Comparison of ENCODE assay signal across 10 mouse cellular contexts in the genomic region with DNA sequence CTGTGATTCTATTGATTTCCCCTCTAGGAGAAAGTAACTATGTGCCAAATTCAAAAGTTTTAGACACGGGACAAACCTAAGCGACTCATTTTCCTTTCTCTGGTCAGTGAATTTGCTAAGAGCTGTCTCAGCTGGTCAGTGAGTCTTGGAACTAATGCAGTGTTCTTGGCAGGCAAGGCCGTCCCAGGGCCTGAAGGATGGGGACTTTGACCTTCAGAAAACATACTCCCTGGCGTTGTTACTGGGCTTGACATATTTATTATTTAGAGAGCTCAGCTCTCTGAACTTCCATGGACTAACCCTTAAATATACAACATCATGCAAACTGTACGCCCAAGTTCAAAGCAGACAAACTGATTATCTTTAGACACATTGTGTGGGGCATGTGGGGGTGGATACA.
DNase-seq lines count a peak whose midpoint lies in the region; ATAC-seq and TF ChIP-seq lines count a peak whose summit lies in the region.
"Had no signal": no experiment of that assay in that cellular context is flagged by ENCODE, and none has a peak within 500 bp of the region (broad histone marks: within the 10 kb centered on the region; RNA-seq: fewer than 3 reads in every experiment).

No protein-coding gene starts in this region.

- TF ChIP-seq POLR2A in thymus, adult 2 months (IDR thresholded peaks at IDR 0.05; ENCODE audit: control insufficient read depth, extremely low read depth, insufficient read depth, low read length, poor library complexity), result no peak

- intact Hi-C loops in gastrocnemius, postnatal 36 days (cut with DNase I), result no loop called here
- intact Hi-C loops in heart, postnatal 36 days (cut with DNase I), result no loop called here

- TF ChIP-seq CTCF in thymus, adult 2 months (IDR thresholded peaks at IDR 0.05; ENCODE audit: borderline replicate concordance, control insufficient read depth, extremely low read depth, insufficient read depth, low read length, poor library complexity), result no peak

- 93% methylated on average over 5 of the region's 5 CpGs for WGBS in thymus, adult 2 months

- H3K27me3 ChIP-seq in thymus, adult 2 months (ENCODE audit: control insufficient read depth, insufficient read depth, low read length), result no peaks in the 10 kb centered on the region
- H3K27me3 ChIP-seq: forebrain, embryonic 13.5 days had no signal

- H3K4me3 ChIP-seq in thymus, adult 2 months (ENCODE audit: control insufficient read depth, insufficient read depth, low read length), result no peak overlapping the region
- H3K4me3 ChIP-seq: forebrain, embryonic 13.5 days; limb, embryonic 10.5 days had no signal

- no peak overlapping the region for H3K27ac ChIP-seq in thymus, adult 2 months (ENCODE audit: control insufficient read depth, insufficient read depth, low read length)
- H3K27ac ChIP-seq: forebrain, embryonic 13.5 days; limb, embryonic 10.5 days had no signal

- DNase-seq in gastrocnemius, adult 18-20 months (ENCODE audit: low spot score), result peak; percentile 49
- DNase-seq in gastrocnemius, postnatal 36 days, result no peak
- DNase-seq in adrenal gland, adult 2 months, result peak; percentile 78
- DNase-seq in heart, postnatal 36 days, result peak; percentile 19 to 22
- peak; percentile 60 to 70 for DNase-seq in kidney, postnatal 4 days
- DNase-seq in thymus, adult 2 months, result no peak
- DNase-seq in right cerebral cortex, adult 18-20 months, result no peak

- no peak for ATAC-seq in megakaryocyte, adult 5-6 weeks (ENCODE audit: poor library complexity, severe bottlenecking)
- ATAC-seq: forebrain, embryonic 13.5 days had no signal

- no peaks in the 10 kb centered on the region for H3K4me1 ChIP-seq in thymus, adult 2 months (replicated peaks; ENCODE audit: control insufficient read depth, insufficient read depth, low read length)
- H3K4me1 ChIP-seq: forebrain, embryonic 13.5 days; limb, embryonic 10.5 days had no signal

- no peaks in the 10 kb centered on the region for H3K36me3 ChIP-seq in thymus, adult 2 months (ENCODE audit: control insufficient read depth, insufficient read depth, low read length)
- H3K36me3 ChIP-seq: limb, embryonic 10.5 days had no signal

Comparison
In these comparisons a context has a peak if more than half of its experiments do, and no peak if none do; other contexts are left out.
1. DNase-seq: peak in gastrocnemius, adult 18-20 months (single experiment), adrenal gland, adult 2 months (single experiment), heart, postnatal 36 days (2 of 2) and kidney, postnatal 4 days (2 of 2); none in gastrocnemius, postnatal 36 days (0 of 2), thymus, adult 2 months (single experiment) and right cerebral cortex, adult 18-20 months (single experiment).